Mouse (Mus musculus) frontal cortex, postnatal 25 days (tissue): ENCODE data around the gene Phactr2.

Experiments
- DNase-seq, 2 experiments: peaks; one replicate each; pipeline ENCODE4 v3.0.0; 2022; ENCODE audit warnings: low spot score in 2 of 2

Phactr2 gene

GRCm38 (mm10) chr10:13401971-13402370, 72.2 kb downstream of the Phactr2 start:
- no peak for DNase-seq

GRCm38 (mm10) chr10:13395753-13396152, 78.5 kb downstream of the Phactr2 start:
- no peak for DNase-seq

- DNase-seq, result no peak
Measured at GRCm38 (mm10) chr10:13394000-13394399, 80.2 kb downstream of the Phactr2 start.

GRCm38 (mm10) chr10:13388116-13388922, 85.9 kb downstream of the Phactr2 start:
- DNase-seq, result peak in 1 of 2 experiments; percentile 8

- no peak for DNase-seq
Measured at GRCm38 (mm10) chr10:13384866-13385265, 89.3 kb downstream of the Phactr2 start.

- DNase-seq, result no peak
Measured at GRCm38 (mm10) chr10:13377895-13378294, 96.3 kb downstream of the Phactr2 start.

GRCm38 (mm10) chr10:13376428-13377260, 97.6 kb downstream of the Phactr2 start:
- no peak for DNase-seq

- DNase-seq, result no peak
Measured at GRCm38 (mm10) chr10:13375820-13376219, 98.4 kb downstream of the Phactr2 start.

- no peak for DNase-seq
Measured at GRCm38 (mm10) chr10:13369581-13370375, 104.4 kb downstream of the Phactr2 start.

DNA sequence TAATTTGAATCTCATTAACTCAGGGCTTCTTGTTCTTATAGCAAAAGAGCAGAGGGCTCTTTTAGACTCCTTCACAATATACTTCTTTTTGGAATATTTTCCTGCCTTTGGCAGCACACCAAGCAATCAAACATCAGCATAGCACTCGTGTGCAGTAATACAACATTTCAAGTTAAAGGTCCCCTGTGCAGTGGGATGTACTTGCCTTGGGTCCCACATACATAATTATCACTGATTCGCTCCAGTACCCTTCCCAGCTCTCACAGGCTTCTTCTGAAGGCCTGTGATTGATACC, 110.0 kb downstream of the Phactr2 start:
- DNase-seq, result no peak

GRCm38 (mm10) chr10:13363499-13364285, 110.5 kb downstream of the Phactr2 start:
- no peak for DNase-seq

DNA sequence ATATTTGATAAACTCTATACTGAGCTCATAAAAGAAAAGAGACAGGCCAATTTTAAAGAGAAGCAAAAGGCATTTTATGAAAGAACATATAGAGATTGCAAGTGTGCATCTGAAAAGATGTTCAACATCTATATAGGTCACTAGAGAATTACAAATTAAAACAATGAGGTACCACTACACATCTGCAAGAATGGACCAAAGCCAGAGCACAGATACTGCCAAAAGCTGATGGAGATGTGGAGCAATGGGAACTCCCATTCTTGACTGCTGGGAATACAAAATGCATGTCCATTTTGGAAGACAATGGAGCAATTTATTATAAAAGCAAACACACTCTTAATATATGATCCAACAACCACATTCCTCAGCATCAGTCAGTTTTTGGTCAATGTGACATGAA, 113.3 kb downstream of the Phactr2 start:
- no peak for DNase-seq

- no peak for DNase-seq
Measured at GRCm38 (mm10) chr10:13359846-13360245, 114.4 kb downstream of the Phactr2 start.

DNA sequence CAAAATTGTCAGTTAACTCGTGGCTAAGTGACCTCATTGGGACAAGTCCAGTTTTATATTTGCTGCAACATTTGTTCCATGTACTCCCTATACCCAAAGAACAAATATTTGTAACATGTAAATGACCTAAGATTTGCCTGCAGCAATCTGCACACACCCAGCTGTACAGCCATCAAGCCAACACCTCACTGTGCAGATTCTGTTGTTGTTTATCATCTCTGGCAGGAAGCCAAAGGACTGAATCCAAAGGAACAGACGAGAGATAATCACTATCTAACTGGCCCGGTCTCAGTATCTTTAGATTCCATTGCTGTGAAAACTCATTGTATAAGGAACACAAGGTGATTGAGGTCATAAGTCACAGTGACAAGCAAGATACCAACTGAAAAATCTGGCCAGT, 115.5 kb downstream of the Phactr2 start:
- DNase-seq, result no peak

- no peak for DNase-seq
Measured at GRCm38 (mm10) chr10:13346609-13347290, 127.5 kb downstream of the Phactr2 start.

DNA sequence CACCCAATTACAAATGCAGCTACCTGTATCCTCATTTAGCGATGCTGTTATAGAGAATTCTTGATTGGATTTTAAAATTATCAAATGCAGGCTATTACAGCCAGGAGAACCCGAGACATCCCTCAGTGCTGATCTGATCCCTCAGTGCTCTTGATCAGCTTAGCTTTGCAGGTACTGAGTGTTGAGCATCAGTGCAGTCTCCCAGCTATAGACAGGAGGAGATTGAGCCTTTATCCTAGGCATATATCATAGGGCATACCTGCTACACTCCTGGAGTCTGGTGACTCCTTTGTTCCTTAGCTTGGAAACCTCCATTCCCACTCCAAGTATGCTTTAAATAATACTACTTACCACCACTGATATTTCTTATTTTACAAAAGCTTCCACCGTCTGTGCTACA, 133.6 kb downstream of the Phactr2 start:
- DNase-seq, result no peak

DNA sequence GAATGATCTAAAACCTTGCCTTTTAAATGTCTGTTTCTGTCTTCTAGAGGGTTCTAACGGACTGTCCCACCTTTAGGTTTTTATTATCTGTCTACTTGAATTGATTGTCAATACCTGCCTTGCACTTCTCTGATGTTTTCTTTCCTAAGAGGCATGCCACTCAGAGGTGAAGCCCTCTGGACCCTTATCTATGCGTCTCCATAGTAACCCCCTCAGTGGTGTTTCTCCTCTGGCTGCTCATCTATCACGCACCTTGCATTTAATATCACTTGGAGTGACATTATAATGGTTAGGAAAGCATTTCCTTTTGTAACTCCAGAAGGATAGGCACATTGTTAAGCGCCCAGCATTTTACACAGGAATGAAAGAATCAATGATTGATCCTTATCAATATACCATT, 137.2 kb downstream of the Phactr2 start:
- DNase-seq, result no peak

DNA sequence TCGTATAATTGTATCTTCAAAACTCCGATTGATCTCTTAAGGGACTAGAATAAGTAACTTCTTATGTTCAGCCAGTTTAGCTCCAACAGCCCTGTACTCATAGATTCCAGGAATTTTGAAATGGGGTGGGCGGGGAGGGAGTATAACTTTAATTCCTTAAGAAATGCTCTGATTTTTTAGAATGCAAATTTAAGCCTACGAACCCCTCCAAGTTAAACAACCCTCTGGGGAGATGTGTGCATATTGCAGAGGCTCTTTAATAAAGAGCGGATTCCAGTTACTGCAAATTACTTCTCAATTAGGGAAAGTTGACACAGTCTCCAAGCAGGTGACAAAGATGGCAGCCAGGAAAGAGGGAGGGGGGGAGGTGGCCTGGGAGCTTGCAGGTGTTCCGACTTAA, 138.4 kb downstream of the Phactr2 start:
- no peak for DNase-seq

- DNase-seq, result no peak
Measured at GRCm38 (mm10) chr10:13335347-13335746, 138.9 kb downstream of the Phactr2 start.

GRCm38 (mm10) chr10:13333781-13334180, 140.4 kb downstream of the Phactr2 start:
- DNase-seq, result no peak

DNA sequence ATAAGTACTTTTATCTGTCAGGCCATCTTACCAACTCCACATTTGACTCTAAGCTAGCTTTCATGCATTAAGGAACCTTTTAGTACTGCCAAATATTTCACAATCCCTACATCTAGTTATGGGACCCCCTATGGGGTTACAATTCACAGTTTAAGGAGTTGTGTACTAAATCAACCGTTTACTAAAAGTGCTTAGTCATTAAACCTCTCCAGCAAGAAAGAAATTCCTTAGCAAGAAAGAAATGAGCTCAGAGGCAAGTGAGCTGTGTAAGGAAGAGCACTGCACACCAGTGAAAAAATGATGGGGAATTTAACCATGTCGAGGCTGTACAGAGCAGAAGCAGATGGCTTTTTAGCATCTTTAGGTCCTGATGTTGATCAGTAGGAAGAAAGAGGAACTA, 141.2 kb downstream of the Phactr2 start:
- DNase-seq, result no peak
